Mouse (Mus musculus): ENCODE data around the gene Adipoq.
"Not testable (repeated sequence)": the region's sequence is repeated elsewhere in the genome, so short reads cannot be mapped to it uniquely, and the experiment has no call there.

The Adipoq gene

GRCm38 (mm10) chr16:23146280-23146679 is at the start of gene Adipoq:
TSS of gene Adipoq (plus strand) at chr16:23146536.
- DNase-seq: no peak

- not testable (repeated sequence) for DNase-seq
These were observed 49.5 kb upstream of the Adipoq start for GRCm38 (mm10) chr16:23096886-23097285.

GRCm38 (mm10) chr16:23097290-23098104 is 48.8 kb upstream of the Adipoq start:
- DNase-seq: not testable (repeated sequence)

- DNase-seq: not testable (repeated sequence)
These were observed 48.3 kb upstream of the Adipoq start for GRCm38 (mm10) chr16:23098105-23098452.

GRCm38 (mm10) chr16:23099632-23100031 is 46.7 kb upstream of the Adipoq start:
- no peak for DNase-seq

GRCm38 (mm10) chr16:23100099-23100575 is 46.2 kb upstream of the Adipoq start:
- DNase-seq: peak; percentile 17

GRCm38 (mm10) chr16:23100613-23101012 is 45.7 kb upstream of the Adipoq start:
- no peak for DNase-seq

GRCm38 (mm10) chr16:23102340-23103037 is 43.8 kb upstream of the Adipoq start:
- DNase-seq: no peak

- no peak for DNase-seq
These were observed 43.1 kb upstream of the Adipoq start for GRCm38 (mm10) chr16:23103038-23103745.

GRCm38 (mm10) chr16:23103841-23104240 is 42.5 kb upstream of the Adipoq start:
- no peak for DNase-seq

GRCm38 (mm10) chr16:23106121-23106520 is 40.2 kb upstream of the Adipoq start:
- no peak for DNase-seq

- DNase-seq: peak; percentile 92
These were observed 38.9 kb upstream of the Adipoq start, which contains the start of gene Eif4a2 for GRCm38 (mm10) chr16:23107231-23107942. TSS of gene Eif4a2 (plus strand) at chr16:23107444.

- peak; percentile 87 for DNase-seq
These were observed 38.2 kb upstream of the Adipoq start for GRCm38 (mm10) chr16:23107946-23108759.

- no peak for DNase-seq
These were observed 37.4 kb upstream of the Adipoq start for GRCm38 (mm10) chr16:23108943-23109342.

- DNase-seq: no peak
These were observed 36.7 kb upstream of the Adipoq start for GRCm38 (mm10) chr16:23109350-23110280.

GRCm38 (mm10) chr16:23112348-23112747 is 34.0 kb upstream of the Adipoq start:
- no peak for DNase-seq

- DNase-seq: no peak
These were observed 33.4 kb upstream of the Adipoq start for GRCm38 (mm10) chr16:23112861-23113435.

GRCm38 (mm10) chr16:23113903-23114302 is 32.4 kb upstream of the Adipoq start:
- DNase-seq: no peak

GRCm38 (mm10) chr16:23114339-23115171 is 31.8 kb upstream of the Adipoq start:
- no peak for DNase-seq

Data from lung, postnatal 14 days (tissue).